Mouse (Mus musculus) thymus, adult 2 months (tissue): ENCODE measurements around the gene Exoc3l4.

ENCODE experiments used
- CTCF ChIP-seq: fragments of 200-500 bp; IDR thresholded peaks from 2 replicates; pipeline ENCODE4 v1.5.1; 2012; ENCODE audit warnings: mild to moderate bottlenecking, control low read depth, low read length, moderate library complexity, borderline replicate concordance; ENCODE audit not compliant: control insufficient read depth, poor library complexity, insufficient read depth; ENCODE audit errors: extremely low read depth
- POLR2A ChIP-seq: fragments of 200-500 bp; IDR thresholded peaks from 2 replicates; pipeline ENCODE4 v1.6.1; 2012; ENCODE audit warnings: mild to moderate bottlenecking, low read length, control low read depth, moderate library complexity; ENCODE audit not compliant: control insufficient read depth, poor library complexity, insufficient read depth; ENCODE audit errors: extremely low read depth

- no peak for TF ChIP-seq CTCF
- no peak for TF ChIP-seq POLR2A
These were observed 37.9 kb downstream of the Exoc3l4 start for GRCm38 (mm10) chr12:111454543-111455280.
